Mouse (Mus musculus): ENCODE results near the gene Zfp952.
"Not testable (repeated sequence)": the region's sequence is repeated elsewhere in the genome, so short reads cannot be mapped to it uniquely, and the experiment has no call there.

The Zfp952 gene

GRCm38 (mm10) chr17:32992699-32993474 is at the start of gene Zfp952:
TSS of gene Zfp952 (plus strand) at chr17:32993129.
- peak; percentile 80 to 85 for DNase-seq (ENCODE audit: low spot score in 2 of 2)

DNA sequence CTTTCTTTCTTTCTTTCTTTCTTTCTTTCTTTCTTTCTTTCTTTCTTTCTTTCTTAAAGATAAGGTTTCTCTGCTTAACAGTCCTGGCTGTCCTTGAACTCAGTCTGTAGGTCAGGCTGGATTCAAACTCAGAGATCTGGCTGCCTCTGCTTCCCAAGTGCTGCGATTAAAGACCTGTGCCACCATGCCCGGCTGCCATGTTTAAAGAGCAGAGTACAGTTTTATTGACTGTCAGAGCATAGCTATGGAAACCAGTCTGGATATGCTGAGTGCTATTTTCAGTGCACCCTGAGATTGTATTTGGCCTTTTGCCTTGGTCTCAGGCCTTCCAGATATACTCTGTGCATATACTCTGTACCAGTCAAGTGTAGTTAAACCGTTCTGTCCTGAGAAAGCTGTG is 49.3 kb upstream of the Zfp952 start:
- no peak for DNase-seq (ENCODE audit: low spot score in 2 of 2)

- no peak for DNase-seq (ENCODE audit: low spot score in 2 of 2)
These were observed 48.4 kb upstream of the Zfp952 start for GRCm38 (mm10) chr17:32944402-32945035.

GRCm38 (mm10) chr17:32946716-32947115 is 46.2 kb upstream of the Zfp952 start:
- DNase-seq (ENCODE audit: low spot score in 2 of 2), result no peak

- peak; percentile 92 for DNase-seq (ENCODE audit: low spot score in 2 of 2)
These were observed 45.6 kb upstream of the Zfp952 start, which contains the start of gene Cyp4f13 for GRCm38 (mm10) chr17:32947215-32947914. TSS of gene Cyp4f13 (minus strand) at chr17:32947402.

- DNase-seq (ENCODE audit: low spot score in 2 of 2), result no peak
These were observed 42.8 kb upstream of the Zfp952 start for GRCm38 (mm10) chr17:32950136-32950535.

DNA sequence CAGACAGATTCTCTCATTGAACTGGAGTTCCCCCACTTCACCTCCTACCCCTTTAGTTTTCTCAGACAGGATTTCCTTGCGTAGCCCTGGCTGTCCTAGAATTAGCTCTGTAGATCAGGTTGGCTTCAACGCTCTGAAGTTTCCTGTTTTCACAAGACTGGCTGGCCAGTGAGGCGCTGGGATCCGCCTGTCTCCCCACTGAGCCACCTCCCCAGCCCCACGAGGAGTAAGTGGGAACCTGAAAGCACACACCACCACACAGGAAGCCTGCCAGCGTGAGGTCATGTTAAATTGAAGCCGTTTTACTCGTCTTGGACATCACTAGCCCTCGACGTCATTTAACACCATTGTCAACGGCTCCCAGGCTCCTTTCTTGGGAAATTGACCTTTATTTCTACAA is 41.9 kb upstream of the Zfp952 start:
- DNase-seq (ENCODE audit: low spot score in 2 of 2), result no peak

- DNase-seq (ENCODE audit: low spot score in 2 of 2), result peak; percentile 61 to 78
These were observed 41.5 kb upstream of the Zfp952 start for GRCm38 (mm10) chr17:32951441-32951840.

GRCm38 (mm10) chr17:32965253-32965622 is 27.7 kb upstream of the Zfp952 start:
- no peak for DNase-seq (ENCODE audit: low spot score in 2 of 2)

DNA sequence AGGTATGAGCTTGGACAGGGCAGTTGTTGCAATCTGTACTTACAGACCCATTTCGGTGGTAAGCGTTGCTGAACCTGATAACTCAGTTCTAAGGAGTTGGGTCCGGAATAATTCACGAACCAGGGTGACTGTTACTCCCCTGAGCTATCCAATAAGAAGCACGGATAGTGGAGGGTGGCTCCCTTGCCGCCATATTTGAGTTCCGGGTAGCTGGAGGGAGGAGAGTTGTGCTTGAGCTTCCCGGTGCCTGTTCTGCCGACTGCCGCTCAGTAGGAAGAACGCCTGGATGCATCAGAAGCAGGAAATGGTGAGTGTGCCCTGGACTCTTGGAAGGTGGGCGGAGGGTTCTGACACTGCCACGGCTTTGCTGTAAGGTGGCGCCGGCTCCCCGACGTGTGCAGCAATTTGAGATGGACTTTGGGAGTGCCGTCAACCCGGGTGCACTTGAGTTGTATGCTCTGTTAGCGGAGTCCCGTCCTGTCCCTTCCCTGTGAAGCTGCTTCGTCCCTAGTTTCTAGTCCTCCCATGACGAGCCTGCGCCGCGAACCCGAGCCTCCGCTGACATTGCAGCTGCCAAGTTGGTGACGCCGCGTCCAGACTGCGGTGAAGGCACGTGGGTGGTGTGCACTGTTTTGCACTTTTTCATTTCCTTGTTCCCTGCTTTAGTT is 27.2 kb upstream of the Zfp952 start, which contains the start of gene Zfp472:
TSS of gene Zfp472 (plus strand) at position 192 of the 668 bp plus-strand sequence.
- peak; percentile 92 for DNase-seq (ENCODE audit: low spot score in 2 of 2)

- no peak for DNase-seq (ENCODE audit: low spot score in 2 of 2)
These were observed 11.6 kb upstream of the Zfp952 start for GRCm38 (mm10) chr17:32981361-32981760.

- no peak for DNase-seq (ENCODE audit: low spot score in 2 of 2)
These were observed 6.6 kb upstream of the Zfp952 start for GRCm38 (mm10) chr17:32986301-32986700.

DNA sequence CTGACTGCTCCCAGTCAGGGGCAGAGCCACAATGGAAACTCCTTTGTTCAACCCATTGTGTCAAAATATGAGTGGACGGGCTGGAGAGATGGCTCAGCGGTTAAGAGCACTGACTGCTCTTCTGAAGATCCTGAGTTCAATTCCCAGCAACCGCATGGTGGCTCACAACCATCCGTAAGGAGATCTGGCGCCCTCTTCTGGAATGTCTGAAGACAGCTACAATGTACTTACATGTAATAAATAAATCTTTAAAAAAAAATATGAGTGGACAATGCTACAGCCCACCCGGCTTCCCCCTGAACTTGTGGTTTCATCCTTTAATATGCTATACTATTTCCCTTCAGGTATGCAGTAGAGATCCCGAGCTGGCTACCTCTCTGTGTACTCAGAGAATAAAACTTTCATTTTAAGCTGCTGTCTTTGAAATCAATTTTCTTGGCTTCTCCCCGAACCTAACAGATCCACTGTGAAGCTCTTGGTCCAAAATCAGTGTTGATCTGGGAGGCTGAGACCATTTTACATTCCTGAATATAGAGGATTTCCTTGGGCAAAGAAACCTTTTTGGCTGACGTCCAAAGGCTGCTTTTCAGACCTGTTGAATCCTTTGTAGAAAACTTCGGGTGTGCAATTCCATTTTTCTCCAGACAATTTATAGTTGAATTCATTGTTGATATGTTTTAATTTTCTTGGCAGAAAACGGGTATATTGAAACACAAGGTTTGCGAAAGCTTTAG is 797 bp upstream of the Zfp952 start:
- peak; percentile 32 to 51 for DNase-seq (ENCODE audit: low spot score in 2 of 2)

DNA sequence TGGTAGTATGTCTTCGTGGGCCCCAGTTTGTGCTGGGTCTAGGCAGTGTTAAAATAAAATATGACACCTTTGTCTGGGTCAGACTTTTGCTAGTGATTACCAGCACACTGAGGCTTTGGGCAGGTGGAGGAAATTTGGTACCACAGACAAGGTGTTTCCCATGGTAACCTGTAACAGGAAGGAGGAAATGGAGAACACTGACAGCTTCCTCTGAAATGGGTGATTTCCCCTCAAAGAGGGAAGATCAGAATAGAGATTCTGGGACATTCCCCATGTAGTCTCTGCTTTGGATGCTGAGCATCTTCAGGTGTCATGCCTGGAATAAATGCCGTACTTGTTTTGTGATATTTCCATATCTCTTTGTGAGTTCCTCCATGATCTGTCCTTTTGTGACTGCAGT is 5.6 kb downstream of the Zfp952 start:
- no peak for DNase-seq (ENCODE audit: low spot score in 2 of 2)

DNA sequence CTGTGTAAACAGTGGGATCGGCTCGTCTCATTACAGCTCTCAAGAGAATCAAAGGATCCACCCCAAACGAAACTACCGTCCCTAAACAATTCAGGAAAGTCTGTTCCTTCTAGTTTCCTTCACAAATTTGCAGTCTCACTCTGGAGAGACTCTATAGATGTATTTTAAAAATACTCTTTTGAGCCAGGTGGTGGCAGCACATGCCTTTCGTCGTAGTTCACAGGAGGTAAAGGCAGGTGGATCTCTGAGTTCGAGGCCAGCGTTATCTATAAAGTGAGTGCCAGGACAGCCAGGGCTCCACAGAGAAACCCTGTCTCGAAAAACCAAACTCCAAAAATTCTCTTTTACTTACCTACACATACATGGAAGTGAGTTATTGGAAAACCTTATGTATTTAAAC is 15.4 kb downstream of the Zfp952 start:
- no peak for DNase-seq (ENCODE audit: low spot score in 2 of 2)

DNA sequence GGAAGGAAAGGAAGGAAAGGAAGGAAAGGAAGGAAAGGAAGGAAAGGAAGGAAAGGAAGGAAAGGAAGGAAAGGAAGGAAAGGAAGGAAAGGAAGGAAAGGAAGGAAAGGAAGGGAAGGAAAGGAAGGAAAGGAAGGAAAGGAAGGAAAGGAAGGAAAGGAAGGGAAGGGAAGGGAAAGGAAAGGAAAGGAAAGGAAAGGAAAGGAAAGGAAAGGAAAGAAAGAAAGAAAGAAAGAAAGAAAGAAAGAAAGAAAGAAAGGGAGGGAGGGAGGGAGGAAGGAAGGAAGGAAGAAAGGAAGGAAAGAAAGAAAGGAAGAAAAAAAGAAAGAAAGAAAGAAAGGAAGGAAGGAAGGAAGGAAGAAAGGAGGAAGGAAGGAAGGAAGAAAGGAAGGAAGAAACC is 27.5 kb downstream of the Zfp952 start:
- not testable (repeated sequence) for DNase-seq (ENCODE audit: low spot score in 2 of 2)

DNA sequence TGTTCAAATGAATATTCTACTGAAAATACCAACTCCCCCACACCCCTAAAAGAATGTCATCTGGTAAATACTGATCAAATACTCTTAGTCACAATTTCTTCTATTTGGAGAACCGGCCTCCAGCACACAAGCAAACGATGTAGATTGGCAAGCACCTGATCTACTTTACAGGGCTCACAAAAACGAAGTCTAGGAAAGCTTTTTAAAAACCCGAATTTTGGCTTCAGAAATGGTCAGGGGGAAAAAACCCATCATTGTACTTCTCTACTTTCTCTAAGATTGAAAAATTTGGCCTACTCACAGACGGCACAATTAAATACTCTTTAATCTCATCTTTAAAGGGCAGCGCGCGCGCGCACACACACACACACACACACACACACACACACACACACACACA is 39.4 kb downstream of the Zfp952 start:
- DNase-seq (ENCODE audit: low spot score in 2 of 2), result no peak

- DNase-seq (ENCODE audit: low spot score in 2 of 2), result peak; percentile 68 to 72
These were observed 40.3 kb downstream of the Zfp952 start, which contains the start of gene Zfp763 for GRCm38 (mm10) chr17:33032900-33033891. TSS of gene Zfp763 (minus strand) at chr17:33033402.
